Mouse (Mus musculus) mature B cell (primary cell): ENCODE data around the gene Cfap97.
"Not testable (repeated sequence)": the region's sequence is repeated elsewhere in the genome, so short reads cannot be mapped to it uniquely, and the experiment has no call there.

Experiments
- in situ Hi-C: fragments of 300-500 bp; cut with MboI; formaldehyde crosslinking; loops from 2 replicates; pipeline ENCODE4 v1.14.3; 2019

Gene Cfap97

DNA sequence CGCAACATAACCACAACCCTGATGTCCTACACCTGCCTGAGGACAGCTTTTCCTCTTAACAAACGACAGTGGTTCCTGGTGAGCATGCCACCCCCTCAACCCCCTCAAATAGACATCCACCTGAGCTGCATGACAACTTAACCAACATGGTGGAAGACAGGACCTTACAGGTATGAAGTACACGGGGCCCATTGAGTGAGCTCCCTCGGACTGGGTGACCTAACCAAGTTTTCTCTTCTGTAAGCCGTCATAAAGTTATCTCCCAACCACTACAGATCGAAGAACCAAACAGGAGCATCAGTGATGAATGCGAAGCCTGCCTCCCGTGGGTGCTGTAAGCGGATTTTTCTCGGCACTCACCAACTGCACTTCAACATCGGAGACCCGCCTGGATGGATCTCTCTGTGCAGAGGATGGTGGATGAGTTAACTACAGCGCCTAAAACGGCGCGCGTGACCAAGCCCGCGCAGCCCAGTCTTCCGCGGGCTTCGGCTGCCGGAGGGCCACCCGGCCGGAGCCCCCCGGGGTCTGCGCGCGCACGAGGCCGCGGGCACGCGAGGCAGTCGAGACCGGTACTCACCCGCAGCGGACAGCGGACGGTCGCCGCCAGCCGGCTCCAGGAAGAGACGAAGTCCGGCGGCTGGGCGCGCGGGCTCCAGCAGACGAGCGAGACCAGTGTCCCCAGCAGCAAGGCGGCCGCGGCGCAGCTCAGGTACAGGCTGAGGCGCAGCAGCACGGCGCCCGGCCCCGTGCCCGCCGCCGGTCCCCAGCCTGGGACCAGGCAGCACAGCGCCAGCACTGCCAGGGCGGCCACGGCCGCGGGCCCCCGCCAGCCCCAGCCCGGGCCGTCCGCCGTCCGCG, at the start of gene Cfap97:
TSS of gene Cfap97 (plus strand) at position 570 of the 861 bp plus-strand sequence.
- in situ Hi-C loops: loop anchor here (25.0 kb wide), 2 partner anchors 164 to 1536 kb away; partner anchors contain the start of genes 1700029J07Rik, Ing2, Lrp2bp and Ufsp2

DNA sequence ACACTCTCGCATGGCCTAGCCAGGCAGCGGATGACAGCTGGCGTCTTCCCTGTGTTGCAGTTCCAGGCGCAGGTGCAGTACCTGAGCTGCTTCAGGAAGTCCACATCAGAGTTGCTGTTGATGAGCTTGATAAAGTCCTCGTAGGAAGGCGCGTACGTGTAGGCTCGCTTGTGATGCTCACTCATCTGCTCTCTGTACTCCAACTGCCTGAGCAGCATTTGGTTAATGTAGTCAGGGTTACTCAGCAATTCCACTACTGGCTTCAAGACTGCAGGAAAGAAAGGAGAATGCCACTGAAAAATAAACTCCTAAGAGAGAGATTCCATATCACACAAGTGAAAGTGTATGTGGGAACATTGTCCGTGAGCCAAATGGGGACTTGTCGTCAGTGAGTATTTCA, 48.1 kb upstream of the Cfap97 start:
- in situ Hi-C loops: no loop called here

DNA sequence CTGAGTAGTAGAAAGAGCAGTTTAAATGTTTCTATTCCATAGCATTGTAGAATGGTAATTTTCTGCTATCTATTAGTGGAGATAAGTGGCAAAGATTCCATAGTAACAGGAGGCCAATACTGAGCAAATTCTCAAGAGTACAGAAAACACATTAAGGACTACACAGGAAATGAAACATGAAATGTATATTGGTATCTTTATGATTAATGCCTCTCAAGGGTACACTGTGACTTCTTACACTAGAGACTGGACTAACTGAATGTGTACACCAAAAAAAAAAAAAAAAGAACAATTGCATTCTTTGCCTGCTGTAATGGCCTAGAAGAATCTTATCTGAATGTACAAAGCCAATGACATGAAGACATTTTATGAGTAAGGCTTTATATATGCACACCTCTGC, 43.9 kb upstream of the Cfap97 start:
- in situ Hi-C loops: no loop called here

DNA sequence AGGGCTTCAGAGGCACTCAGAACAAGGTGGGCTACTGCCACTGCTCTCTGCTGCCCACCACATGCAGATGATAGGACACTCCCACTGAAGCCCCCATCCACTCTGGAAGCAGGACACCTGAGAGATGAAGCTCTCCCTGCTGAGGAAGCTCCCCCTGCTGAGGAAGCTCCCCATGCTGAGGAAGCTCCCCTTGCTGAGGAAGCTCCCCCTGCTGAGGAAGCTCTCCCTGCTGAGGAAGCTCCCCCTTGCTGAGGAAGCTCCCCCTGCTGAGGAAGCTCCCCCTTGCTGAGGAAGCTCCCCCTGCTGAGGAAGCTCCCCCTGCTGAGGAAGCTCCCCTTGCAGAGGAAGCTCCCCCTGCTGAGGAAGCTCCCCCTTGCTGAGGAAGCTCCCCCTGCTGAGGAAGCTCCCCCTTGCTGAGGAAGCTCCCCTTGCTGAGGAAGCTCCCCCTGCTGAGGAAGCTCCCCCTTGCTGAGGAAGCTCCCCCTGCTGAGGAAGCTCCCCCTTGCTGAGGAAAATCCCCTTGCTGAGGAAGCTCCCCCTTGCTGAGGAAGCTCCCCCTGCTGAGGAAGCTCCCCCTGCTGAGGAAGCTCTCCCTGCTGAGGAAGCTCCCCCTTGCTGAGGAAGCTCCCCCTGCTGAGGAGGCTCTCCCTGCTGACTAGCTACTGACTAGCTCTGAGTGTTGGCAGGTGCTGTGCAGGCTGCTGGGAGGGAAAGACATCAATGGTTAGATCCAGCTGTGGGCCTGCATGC, 38.0 kb upstream of the Cfap97 start:
- in situ Hi-C loops: not testable (repeated sequence)

DNA sequence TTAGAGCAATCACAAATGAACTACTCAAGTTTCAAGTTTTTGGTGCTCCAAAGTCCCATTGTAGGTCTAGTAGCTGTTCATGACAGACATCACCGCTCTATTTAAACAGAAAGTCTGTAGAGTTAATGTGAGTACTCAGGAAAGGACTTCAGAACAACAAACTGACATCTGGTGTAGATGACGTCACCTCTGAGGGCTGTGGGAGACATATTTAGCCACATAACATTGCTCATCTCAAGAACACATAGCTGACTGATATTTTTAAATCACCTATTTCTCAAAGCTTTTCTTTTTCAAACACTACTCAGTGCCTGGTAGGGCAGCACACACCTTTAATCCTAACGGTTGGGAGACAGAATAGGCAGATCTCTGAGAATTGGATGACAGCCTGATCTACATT, 34.4 kb upstream of the Cfap97 start:
- in situ Hi-C loops: no loop called here

DNA sequence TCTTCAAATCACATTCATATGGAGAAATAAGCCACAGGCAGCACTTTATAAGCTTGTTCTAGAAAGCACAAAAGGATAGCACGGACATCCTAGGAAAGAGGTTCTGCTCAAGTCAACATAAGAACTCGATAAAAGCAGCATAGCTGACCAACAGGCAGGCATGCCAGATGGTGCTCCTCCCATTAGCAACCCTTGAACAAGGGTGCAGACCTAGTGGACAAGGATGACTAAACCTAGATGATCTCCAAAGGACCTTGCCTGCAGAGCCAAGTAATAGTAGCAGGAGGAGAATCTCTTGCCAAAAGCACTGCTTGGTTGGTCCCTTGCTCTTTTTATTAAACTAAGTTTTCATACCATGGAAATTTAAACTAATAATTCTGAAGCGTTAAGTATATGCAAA, 32.4 kb upstream of the Cfap97 start:
- in situ Hi-C loops: no loop called here

DNA sequence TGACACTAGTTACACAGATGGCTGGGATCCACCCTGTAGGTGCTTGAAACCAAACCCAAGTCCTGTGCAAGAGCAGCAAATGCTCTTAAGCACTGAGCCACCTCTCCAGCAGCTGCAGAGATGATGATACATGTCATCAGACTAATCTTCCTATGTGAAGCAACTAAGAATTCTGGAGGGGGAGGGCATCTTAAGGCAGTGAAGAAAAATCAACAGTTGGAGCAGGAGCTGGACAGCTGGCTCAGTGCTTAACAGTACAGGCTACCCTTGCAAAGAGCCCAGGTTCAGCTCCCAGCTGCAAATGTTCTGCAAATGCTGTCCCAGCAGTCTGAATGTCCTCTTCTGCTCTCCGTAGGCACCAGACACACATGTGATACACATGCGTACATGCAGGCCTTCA, 29.1 kb upstream of the Cfap97 start:
- in situ Hi-C loops: no loop called here

DNA sequence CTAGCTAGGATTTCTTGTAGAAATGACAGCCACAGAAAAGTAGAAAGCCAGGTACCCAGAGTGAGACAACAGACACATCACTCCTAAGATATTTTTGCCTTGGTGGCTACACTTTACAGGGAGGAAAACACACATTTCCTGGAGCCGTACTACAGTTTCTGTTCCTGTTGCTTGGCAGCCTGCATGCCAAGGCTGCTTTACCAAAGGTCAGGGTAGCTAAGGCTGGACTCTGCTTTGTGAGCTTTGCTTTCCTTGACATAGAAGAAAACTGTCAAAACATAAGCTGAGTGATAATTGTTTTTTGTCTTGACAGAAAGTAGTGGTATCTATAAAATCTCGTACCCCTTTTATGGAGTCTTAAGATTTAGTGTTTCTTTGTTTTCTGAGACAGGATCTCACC, 21.1 kb upstream of the Cfap97 start:
- in situ Hi-C loops: no loop called here

DNA sequence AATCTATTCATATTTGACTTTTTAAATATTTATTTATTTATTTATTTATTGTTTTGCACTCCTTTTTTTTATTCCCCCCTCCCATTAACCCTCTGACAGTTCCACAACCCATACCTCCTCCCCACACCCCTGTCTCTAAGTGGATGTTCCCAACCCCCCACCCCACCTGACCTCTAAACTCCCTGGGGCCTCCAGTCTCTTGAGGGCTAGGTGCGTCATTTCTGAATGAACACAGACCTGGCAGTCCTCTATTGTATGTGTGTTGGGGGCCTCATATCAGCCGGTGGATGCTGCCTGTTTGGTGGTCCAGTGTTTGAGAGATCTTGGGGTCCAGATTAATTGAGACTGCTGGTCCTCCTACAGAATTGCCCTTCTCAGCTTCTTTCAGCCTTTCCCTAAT, 16.0 kb upstream of the Cfap97 start:
- in situ Hi-C loops: not testable (repeated sequence)

DNA sequence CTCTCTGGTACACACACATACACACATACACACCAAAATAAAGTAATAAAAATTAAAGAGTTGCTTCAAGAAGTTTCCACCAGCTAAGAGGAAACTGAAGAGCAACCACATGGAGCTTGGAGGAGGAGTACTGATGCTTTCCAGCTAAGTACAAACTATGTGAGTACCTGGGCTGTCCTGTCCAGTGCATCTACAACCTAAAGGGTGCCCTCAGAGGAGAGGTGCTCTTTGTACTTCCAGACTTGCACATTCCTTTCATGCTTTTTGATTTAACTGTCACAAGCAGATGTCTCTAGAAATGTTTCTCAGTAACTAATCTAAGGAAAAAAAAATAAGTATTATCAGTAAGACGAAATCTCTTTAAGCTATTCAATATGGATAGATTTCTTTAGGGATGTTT, 14.2 kb upstream of the Cfap97 start:
- in situ Hi-C loops: no loop called here

DNA sequence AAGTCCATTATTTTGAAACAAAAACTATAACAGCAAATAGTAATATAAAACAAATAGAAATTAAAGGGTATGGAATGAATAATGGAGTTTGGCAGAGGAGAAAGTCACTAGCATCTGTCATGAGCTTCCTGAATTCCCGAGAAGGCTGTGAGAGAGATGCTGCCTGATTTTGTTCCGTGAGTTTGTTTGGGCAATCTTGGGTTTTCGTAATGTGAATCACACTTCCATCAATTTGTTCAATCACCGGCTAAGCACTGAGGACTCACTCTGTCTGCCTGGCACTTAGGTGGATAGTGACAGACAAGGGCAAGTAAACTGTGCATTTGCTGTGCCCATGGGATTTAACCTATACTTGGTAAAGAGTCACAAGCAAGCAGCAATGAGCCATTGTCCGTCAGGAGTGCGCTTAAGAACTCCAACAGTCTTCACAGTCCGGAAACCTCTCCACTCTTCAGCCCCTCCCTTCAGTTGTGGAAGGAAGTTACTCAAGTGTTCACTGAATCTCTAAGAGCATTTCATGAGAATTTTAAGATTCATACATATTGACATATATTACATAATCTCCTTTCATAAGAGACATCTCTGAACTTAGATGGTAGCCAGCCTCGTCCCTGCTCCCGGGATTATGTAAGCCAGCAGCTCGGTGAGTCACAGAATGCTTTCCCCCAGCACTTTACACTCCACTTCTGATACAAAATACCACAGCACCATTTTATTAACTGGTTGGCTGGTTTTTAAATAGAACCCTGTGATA, 13.6 kb upstream of the Cfap97 start:
- in situ Hi-C loops: no loop called here

DNA sequence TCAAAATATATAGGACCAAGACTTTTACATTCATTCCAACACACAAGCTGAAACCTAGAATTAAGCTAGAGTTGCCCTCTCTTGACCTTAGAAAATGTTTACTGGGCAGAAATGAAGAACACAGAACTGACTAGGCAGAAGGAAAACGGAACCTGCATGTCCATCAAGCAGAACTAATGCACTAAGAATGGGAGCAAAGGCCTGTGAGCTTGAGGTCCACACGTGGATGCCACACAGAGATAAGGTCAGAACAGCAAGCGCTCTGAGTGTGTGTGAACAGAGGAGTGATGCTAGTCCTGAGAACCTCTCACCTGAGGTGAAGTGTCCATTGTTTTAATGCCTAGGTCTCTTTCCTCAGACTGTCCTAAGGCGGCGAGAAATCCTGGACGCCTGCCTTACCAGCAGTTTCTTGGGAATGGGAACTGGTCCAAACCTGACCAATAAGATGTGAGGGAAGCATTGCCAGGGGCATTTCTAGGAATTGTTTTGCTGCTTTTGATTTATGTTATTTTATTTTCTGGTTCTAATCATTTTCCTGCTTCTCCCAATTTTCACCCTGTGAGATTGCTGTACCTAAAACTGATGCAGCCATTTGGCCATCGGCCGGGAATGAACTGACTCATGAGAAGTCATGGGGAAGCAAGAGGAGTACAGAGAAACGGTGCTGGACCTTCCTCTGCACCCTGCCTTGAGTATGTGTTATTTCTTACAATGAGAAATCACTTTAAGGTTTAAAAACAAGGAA, 11.0 kb upstream of the Cfap97 start:
- in situ Hi-C loops: no loop called here

DNA sequence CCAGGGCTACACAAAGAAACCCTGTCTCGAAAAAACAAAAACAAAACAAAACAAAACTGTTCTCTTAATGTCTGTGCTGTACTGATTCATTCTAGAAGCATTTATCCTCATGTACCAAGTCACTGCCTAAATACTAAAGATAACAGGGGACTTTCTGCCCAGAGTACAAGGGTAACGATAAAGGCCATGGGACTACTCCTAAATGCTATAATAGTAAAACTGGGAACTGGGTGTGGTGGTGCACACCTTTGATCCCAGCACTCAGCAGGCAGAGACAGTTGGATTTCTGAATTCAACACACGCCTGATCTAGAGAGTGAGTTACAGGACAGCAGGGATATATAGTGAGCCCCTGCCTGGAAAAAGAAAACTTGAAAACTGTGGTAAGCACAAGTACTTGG, 9.9 kb upstream of the Cfap97 start:
- in situ Hi-C loops: no loop called here

DNA sequence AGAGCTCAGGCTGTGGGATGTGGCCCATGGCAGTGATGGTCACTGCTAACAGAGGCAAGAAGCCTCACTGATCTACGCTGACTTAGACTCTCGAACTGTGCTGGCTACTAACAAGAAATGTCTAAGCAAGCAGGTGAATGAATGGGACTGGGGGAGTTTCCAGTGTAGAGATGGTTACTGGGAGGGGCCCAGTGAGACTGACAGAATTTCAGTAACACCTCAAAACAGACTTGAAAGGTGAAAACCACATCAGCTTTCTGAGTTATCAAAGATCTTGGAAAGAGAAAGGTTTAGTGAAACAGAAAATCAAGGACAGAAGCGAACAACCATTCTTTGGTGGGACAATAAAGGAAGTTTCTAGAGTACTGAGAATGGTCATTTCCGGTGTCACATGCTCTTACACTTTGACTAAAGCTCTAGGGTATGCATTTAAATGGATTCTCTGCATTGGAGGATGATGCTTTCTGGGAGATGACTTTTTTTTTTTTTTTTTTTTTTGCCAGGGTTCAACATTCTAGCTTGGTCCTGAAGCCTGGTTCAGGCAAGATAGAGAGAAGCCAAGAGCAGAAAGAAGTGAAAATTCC, 9.0 kb upstream of the Cfap97 start:
- in situ Hi-C loops: no loop called here

DNA sequence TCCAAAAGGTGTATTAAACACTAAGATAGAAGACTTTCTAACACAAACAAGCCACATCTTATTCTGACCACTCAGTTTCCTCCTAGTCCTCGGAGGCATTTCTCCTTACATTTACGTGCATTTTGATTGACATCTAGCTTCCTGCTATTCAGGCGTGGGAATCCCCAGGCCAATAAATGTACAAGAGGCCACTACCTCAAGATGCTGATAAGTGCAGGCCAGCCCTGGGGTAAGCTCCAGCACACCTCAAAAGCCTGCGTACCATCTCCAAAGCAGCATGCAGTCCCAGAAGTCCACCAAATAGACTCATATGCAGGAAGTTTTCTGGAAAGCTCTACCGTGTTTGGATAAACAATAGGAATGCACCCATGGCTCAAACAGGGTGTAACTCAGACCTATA, 8.1 kb upstream of the Cfap97 start:
- in situ Hi-C loops: no loop called here

DNA sequence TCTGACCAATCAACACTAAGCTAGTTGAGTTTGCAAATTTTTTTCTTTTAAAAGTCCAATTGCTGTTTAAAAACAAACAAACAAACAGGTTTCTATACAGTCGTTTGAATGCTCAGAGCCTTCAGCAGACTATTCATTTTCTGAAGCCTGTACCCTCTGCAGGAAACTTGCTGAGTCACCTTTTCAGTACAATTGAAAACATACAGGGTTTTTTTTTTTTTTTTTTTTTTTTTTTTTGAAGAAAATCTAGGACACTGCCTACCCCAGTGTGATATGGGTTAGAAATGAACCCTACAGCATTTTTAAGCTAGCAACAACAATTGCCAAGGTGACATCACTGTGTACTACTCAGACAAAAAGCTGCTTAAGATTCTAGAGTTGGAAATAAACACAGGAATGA, 7.6 kb upstream of the Cfap97 start:
- in situ Hi-C loops: no loop called here

DNA sequence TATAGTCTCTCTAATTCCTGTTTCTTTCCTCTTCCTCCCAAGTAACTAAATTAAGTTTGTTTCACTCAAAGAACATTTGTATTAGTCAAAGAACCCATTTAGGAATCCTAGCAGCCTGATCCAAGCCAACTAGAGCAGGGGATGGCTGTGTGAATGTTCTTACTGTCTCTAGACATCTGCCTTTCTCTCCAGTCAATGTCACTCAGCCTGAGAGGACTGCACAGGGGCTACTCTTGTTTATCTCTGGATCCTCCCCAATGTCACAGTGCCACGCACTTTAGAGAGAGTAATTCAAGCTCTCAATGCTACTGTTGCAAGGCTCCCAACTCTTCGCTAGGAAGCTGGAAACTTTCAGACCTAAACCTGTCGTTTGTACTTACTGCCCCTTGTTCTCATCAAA, 5.4 kb upstream of the Cfap97 start:
- in situ Hi-C loops: no loop called here

DNA sequence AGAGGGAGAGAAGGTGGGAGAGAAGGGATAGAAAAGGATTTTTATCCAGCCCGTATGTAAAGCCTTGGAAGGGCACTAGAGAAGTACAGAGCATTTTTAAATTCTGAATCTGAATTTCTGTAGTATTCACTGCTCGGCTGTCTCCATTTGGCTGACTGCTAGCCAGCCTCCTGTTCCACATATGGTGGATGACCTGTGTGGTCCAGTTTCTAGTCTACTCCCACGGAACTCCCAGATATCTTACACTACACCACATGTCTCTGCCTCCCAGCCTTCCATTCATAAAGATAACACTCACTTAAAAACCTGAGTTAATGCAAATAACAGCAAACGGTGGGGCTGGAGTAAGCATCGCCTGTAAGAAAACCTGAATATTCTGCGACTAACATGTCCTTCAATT, 2.3 kb upstream of the Cfap97 start:
- in situ Hi-C loops: no loop called here

DNA sequence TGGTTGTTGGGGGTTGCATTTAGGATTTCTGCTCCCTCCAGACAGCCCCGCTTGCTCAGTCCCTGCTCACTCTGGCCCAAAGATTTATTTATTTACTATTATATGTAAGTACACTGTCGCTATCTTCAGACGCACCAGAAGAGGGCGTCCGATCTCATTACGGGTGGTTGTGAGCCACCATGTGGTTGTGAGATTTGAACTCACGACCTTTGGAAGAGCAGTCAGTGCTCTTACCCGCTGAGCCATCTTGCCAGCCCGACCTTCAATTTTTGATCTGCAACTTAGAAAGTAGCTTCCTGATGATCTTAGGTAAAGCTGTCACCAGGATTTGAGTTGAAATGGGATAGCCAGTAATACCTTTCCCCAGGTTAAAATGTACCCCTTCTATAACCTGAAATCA, 1.8 kb upstream of the Cfap97 start:
- in situ Hi-C loops: loop anchor here (25.0 kb wide), 2 partner anchors 162 to 1538 kb away; partner anchors contain the start of genes 1700029J07Rik, Ing2, Lrp2bp and Ufsp2

DNA sequence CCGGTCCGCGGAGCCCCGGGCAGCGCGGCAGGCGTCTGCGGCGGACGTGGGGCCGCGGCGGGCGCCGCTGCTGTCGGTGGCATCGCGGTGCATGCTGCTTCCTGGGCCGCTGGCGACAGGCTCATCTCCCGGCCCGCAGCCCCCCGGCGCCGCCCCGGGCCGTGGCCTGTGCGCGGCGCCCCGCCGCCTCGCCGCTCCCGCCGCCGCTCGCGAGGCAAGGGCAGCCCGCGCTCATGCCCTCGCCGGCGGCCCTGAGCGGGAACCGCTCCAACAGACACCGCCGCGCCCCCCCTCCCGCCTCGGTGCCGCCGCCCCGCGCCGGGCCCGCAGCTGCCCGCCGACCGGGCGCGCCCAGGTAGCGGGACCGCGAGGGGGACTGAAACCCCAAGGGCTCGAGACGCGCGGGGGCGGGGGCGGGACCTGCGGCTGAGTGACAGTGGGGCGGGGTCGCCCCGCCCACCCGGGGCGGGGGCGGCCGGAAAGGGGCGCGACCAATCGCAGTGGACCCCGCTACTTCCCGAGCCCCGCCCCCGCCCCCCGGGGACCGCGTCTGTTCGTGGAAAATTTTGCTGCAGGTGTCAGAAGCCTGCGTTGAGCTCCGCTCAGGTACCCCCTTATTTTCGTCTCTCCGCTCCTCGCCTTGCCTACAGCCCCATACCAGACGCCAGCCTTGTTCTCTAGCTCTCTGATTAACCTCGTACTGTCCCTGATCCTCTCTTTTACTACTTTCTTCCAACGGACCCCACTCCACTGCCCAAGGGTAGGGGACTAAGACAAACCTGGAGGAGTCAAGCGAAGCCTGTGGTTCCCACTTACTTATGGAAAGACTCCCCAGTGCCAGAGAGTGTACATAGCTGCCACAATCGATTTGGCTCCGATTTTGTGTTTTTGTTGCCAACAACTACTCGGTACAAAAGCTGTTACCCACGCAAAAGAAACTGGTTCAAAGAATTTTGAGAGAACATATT, 777 bp downstream of the Cfap97 start, which contains the start of gene Snx25:
TSS of gene Snx25 (minus strand) at position 96 of the 968 bp plus-strand sequence.
- in situ Hi-C loops: loop anchor here (25.0 kb wide), 2 partner anchors 165 to 1535 kb away; partner anchors contain the start of genes 1700029J07Rik, Ing2, Lrp2bp and Ufsp2
